Mouse (Mus musculus) lung, postnatal 14 days (tissue): ENCODE results near the gene Wwtr1.
A peak's percentile ranks its signal among the peaks of the same experiment; 100 is the strongest.

ENCODE experiments used
- DNase-seq: peaks from one replicate; pipeline ENCODE4 v3.0.0; 2021

Gene Wwtr1

GRCm38 (mm10) chr3:57511816-57512586, 63.7 kb downstream of the Wwtr1 start:
- peak; percentile 65 for DNase-seq

- DNase-seq = peak; percentile 39
Measured at GRCm38 (mm10) chr3:57509945-57510675, 65.6 kb downstream of the Wwtr1 start.

- no peak for DNase-seq
Measured at GRCm38 (mm10) chr3:57505991-57506390, 69.7 kb downstream of the Wwtr1 start.

- peak; percentile 32 for DNase-seq
Measured at GRCm38 (mm10) chr3:57504756-57505155, 71.0 kb downstream of the Wwtr1 start.

- DNase-seq = no peak
Measured at GRCm38 (mm10) chr3:57501596-57502220, 74.0 kb downstream of the Wwtr1 start.

GRCm38 (mm10) chr3:57500846-57501245, 74.9 kb downstream of the Wwtr1 start:
- no peak for DNase-seq

- DNase-seq = no peak
Measured at GRCm38 (mm10) chr3:57497791-57498190, 77.9 kb downstream of the Wwtr1 start.

GRCm38 (mm10) chr3:57496428-57496827, 79.3 kb downstream of the Wwtr1 start:
- DNase-seq = no peak

GRCm38 (mm10) chr3:57487455-57488153, 88.1 kb downstream of the Wwtr1 start:
- DNase-seq = no peak

- no peak for DNase-seq
Measured at GRCm38 (mm10) chr3:57486068-57486467, 89.6 kb downstream of the Wwtr1 start.

- peak; percentile 34 for DNase-seq
Measured at GRCm38 (mm10) chr3:57481981-57482380, 93.7 kb downstream of the Wwtr1 start.

GRCm38 (mm10) chr3:57480640-57481039, 95.1 kb downstream of the Wwtr1 start:
- no peak for DNase-seq

GRCm38 (mm10) chr3:57474421-57474820, 101.3 kb downstream of the Wwtr1 start:
- DNase-seq = no peak

GRCm38 (mm10) chr3:57472407-57472806, 103.3 kb downstream of the Wwtr1 start:
- DNase-seq = no peak

- DNase-seq = peak; percentile 40
Measured at GRCm38 (mm10) chr3:57470981-57471601, 104.6 kb downstream of the Wwtr1 start.

- DNase-seq = peak; percentile 68
Measured at GRCm38 (mm10) chr3:57470326-57470725, 105.4 kb downstream of the Wwtr1 start.

- no peak for DNase-seq
Measured at GRCm38 (mm10) chr3:57469325-57469724, 106.4 kb downstream of the Wwtr1 start.

GRCm38 (mm10) chr3:57466289-57466688, 109.4 kb downstream of the Wwtr1 start:
- DNase-seq = no peak

GRCm38 (mm10) chr3:57463302-57463701, 112.4 kb downstream of the Wwtr1 start:
- no peak for DNase-seq

- DNase-seq = no peak
Measured at GRCm38 (mm10) chr3:57458652-57459051, 117.1 kb downstream of the Wwtr1 start.

GRCm38 (mm10) chr3:57448445-57448844, 127.3 kb downstream of the Wwtr1 start:
- DNase-seq = peak; percentile 82

- DNase-seq = no peak
Measured at GRCm38 (mm10) chr3:57447889-57448288, 127.8 kb downstream of the Wwtr1 start.

GRCm38 (mm10) chr3:57445706-57446105, 130.0 kb downstream of the Wwtr1 start:
- peak; percentile 60 for DNase-seq
